Mouse (Mus musculus) hindbrain, embryonic 15.5 days (tissue): ENCODE data around the gene 1700067K01Rik. TPM values are rescaled to one million over a fixed set of nuclear protein-coding genes. Genes with fewer than 3 reads are reported as not detected.

Experiments used
- ATAC-seq: fragments of 200-750 bp; cut with Nextera tagmentation; 2 replicates; pipeline ENCODE4 v1.8.0; 2017; ENCODE audit warnings: low read depth, moderate number of reproducible peaks, moderate TSS enrichment; ENCODE audit not compliant: low FRiP score
- H3K27ac ChIP-seq: fragments of 300-500 bp; sonication (generic); replicated peaks from 2 replicates; pipeline ENCODE4 v1.5.1; 2015; ENCODE audit warnings: mild to moderate bottlenecking, inconsistent platforms
- H3K27me3 ChIP-seq: fragments of 300-500 bp; sonication (generic); 2 replicates; pipeline ENCODE4 v1.6.1; 2015; ENCODE audit warnings: control low read depth, inconsistent platforms
- H3K36me3 ChIP-seq: fragments of 300-500 bp; sonication (generic); 2 replicates; pipeline ENCODE4 v1.6.1; 2015; ENCODE audit warnings: control low read depth, inconsistent platforms
- H3K4me1 ChIP-seq: fragments of 300-500 bp; sonication (generic); replicated peaks from 2 replicates; pipeline ENCODE4 v1.6.1; 2015; ENCODE audit warnings: control low read depth, inconsistent platforms
- H3K4me2 ChIP-seq: fragments of 300-500 bp; sonication (generic); 2 replicates; pipeline ENCODE4 v1.6.1; 2015; ENCODE audit warnings: moderate library complexity, mild to moderate bottlenecking, inconsistent platforms
- H3K4me3 ChIP-seq: fragments of 300-500 bp; sonication (generic); 2 replicates; pipeline ENCODE4 v1.5.1; 2015; ENCODE audit warnings: mild to moderate bottlenecking, inconsistent platforms
- H3K9ac ChIP-seq: fragments of 300-500 bp; sonication (generic); 2 replicates; pipeline ENCODE4 v1.6.1; 2015; ENCODE audit warnings: inconsistent platforms
- H3K9me3 ChIP-seq: fragments of 300-500 bp; sonication (generic); 2 replicates; pipeline ENCODE4 v1.6.1; 2016; ENCODE audit warnings: control low read depth, inconsistent platforms
- WGBS: fragments of 180-500 bp; shearing (Covaris S2); methylation state at CpG from one replicate; pipeline ENCODE4 v1.1.7; 2015; 5-methylcytosine and 5-hydroxymethylcytosine counted together
- polyA plus RNA-seq: library from polyadenylated mRNA; unstranded; fragments of >200 nt; fragmentation: Nextera tagmentation; extraction: Ambion mirVana; gene quantifications from 2 replicates; pipeline ENCODE4 v1.2.1, GENCODE M21; 2015

Gene 1700067K01Rik
- polyA plus RNA-seq, 1 experiment from 2014 or later, result 0.47 TPM

GRCm38 (mm10) chr8:83990170-83990569 lies 11.1 kb upstream of the 1700067K01Rik start:
- Histone ChIP-seq H3K27ac (no peak overlapping the region), H3K4me2 (no peak overlapping the region), H3K4me3 (no peak overlapping the region), H3K9me3 (no peaks in the 10 kb centered on the region), H3K4me1 (no peaks in the 10 kb centered on the region), H3K27me3 (no peaks in the 10 kb centered on the region), H3K9ac (no peak overlapping the region), H3K36me3 (peaks cover 81% of the 10 kb centered on the region)
- ATAC-seq, result no peak
- WGBS, result 94% methylated on average over 14 of the region's 14 CpGs

GRCm38 (mm10) chr8:83992488-83992887 lies 8.8 kb upstream of the 1700067K01Rik start:
- H3K27me3 ChIP-seq, result no peaks in the 10 kb centered on the region
- H3K4me3 ChIP-seq, result no peak overlapping the region
- no peak overlapping the region for H3K9ac ChIP-seq
- no peak overlapping the region for H3K27ac ChIP-seq
- H3K36me3 ChIP-seq, result peaks cover 60% of the 10 kb centered on the region
- H3K4me1 ChIP-seq, result peaks cover 9% of the 10 kb centered on the region
- WGBS, result 83% methylated on average over 2 of the region's 2 CpGs
- no peak for ATAC-seq
- no peaks in the 10 kb centered on the region for H3K9me3 ChIP-seq
- H3K4me2 ChIP-seq, result no peak overlapping the region

GRCm38 (mm10) chr8:83994030-83994429 lies 7.3 kb upstream of the 1700067K01Rik start:
- no peak overlapping the region for H3K4me2 ChIP-seq
- peaks cover 47% of the 10 kb centered on the region for H3K36me3 ChIP-seq
- no peaks in the 10 kb centered on the region for H3K9me3 ChIP-seq
- no peak overlapping the region for H3K27ac ChIP-seq
- WGBS, result 92% methylated on average over 3 of the region's 3 CpGs
- peaks cover 17% of the 10 kb centered on the region for H3K4me1 ChIP-seq
- no peaks in the 10 kb centered on the region for H3K27me3 ChIP-seq
- no peak overlapping the region for H3K4me3 ChIP-seq
- no peak overlapping the region for H3K9ac ChIP-seq
- no peak for ATAC-seq

- ATAC-seq, result no peak; the same call in 1 of the 2 replicates
- Histone ChIP-seq H3K9ac (peak overlapping the region; percentile 81; the same call in 1 of the 2 replicates), H3K4me1 (peaks cover 25% of the 10 kb centered on the region), H3K36me3 (peaks cover 29% of the 10 kb centered on the region), H3K27ac (no peak overlapping the region), H3K4me3 (peak overlapping the region; percentile 74; the same call in 1 of the 2 replicates), H3K9me3 (no peaks in the 10 kb centered on the region), H3K27me3 (peaks cover 6% of the 10 kb centered on the region), H3K4me2 (peak overlapping the region; percentile 92)
- 15% methylated on average over 12 of the region's 12 CpGs for WGBS
These were observed 5.3 kb upstream of the 1700067K01Rik start for GRCm38 (mm10) chr8:83995973-83996372.

- peak overlapping the region; percentile 92 for H3K4me2 ChIP-seq
- no peaks in the 10 kb centered on the region for H3K9me3 ChIP-seq
- ATAC-seq, result peak; percentile 73
- under 1% methylated on average over 51 of the region's 103 CpGs for WGBS
- H3K9ac ChIP-seq, result peak overlapping the region; percentile 81
- H3K36me3 ChIP-seq, result peaks cover 22% of the 10 kb centered on the region
- H3K27me3 ChIP-seq, result peaks cover 14% of the 10 kb centered on the region
- H3K4me1 ChIP-seq, result peaks cover 31% of the 10 kb centered on the region
- peak overlapping the region; percentile 91 for H3K27ac ChIP-seq
- peak overlapping the region; percentile 74 for H3K4me3 ChIP-seq
These were observed 4.5 kb upstream of the 1700067K01Rik start for GRCm38 (mm10) chr8:83996567-83997505.

- Histone ChIP-seq H3K4me1 (peaks cover 31% of the 10 kb centered on the region), H3K36me3 (peaks cover 15% of the 10 kb centered on the region), H3K4me3 (peak within 1 kb of the TSS; percentile 79), H3K9ac (peak within 1 kb of the TSS; percentile 81), H3K4me2 (peak within 1 kb of the TSS; percentile 92), H3K9me3 (no peaks in the 10 kb centered on the region), H3K27ac (peak within 1 kb of the TSS; percentile 91), H3K27me3 (peaks cover 14% of the 10 kb centered on the region)
- WGBS, result under 1% methylated on average over 41 of the region's 112 CpGs
- ATAC-seq, result no peak
These were observed 3.7 kb upstream of the 1700067K01Rik start, which contains the start of gene Samd1 for GRCm38 (mm10) chr8:83997511-83998141. TSS of gene Samd1 (plus strand) at chr8:83997672.

- peak overlapping the region; percentile 92 for H3K4me2 ChIP-seq
- WGBS, result under 1% methylated on average over 89 of the region's 92 CpGs
- H3K9ac ChIP-seq, result peak overlapping the region; percentile 71
- peaks cover 13% of the 10 kb centered on the region for H3K36me3 ChIP-seq
- no peaks in the 10 kb centered on the region for H3K9me3 ChIP-seq
- peak overlapping the region; percentile 79 for H3K4me3 ChIP-seq
- peaks cover 17% of the 10 kb centered on the region for H3K27me3 ChIP-seq
- H3K27ac ChIP-seq, result peak overlapping the region; percentile 86
- H3K4me1 ChIP-seq, result peaks cover 31% of the 10 kb centered on the region
- peak; percentile 6; the same call in 1 of the 2 replicates for ATAC-seq
These were observed 2.9 kb upstream of the 1700067K01Rik start for GRCm38 (mm10) chr8:83998231-83999056.

- WGBS, result 73% methylated on average over 16 of the region's 16 CpGs
- ATAC-seq, result no peak
These were observed 2.1 kb upstream of the 1700067K01Rik start for GRCm38 (mm10) chr8:83999057-83999705.

GRCm38 (mm10) chr8:83999825-84000224 lies 1.5 kb upstream of the 1700067K01Rik start:
- Histone ChIP-seq H3K36me3 (peaks cover 3% of the 10 kb centered on the region; the same call in 1 of the 2 replicates), H3K4me3 (0 out of 2 replicates have a peak overlapping the region, but pooled peaks have one; percentile 79), H3K9me3 (no peaks in the 10 kb centered on the region), H3K4me1 (peaks cover 40% of the 10 kb centered on the region), H3K9ac (no peak overlapping the region), H3K4me2 (peak overlapping the region; percentile 92; the same call in 1 of the 2 replicates), H3K27me3 (peaks cover 17% of the 10 kb centered on the region), H3K27ac (no peak overlapping the region)
- no peak for ATAC-seq
- WGBS, result 93% methylated on average over 2 of the region's 2 CpGs

More at GRCm38 (mm10) chr8:83999057-83999705, 2.1 kb upstream of the 1700067K01Rik start:
- H3K4me1 ChIP-seq, result peaks cover 37% of the 10 kb centered on the region
- peak overlapping the region; percentile 79 for H3K4me3 ChIP-seq
- peaks cover 9% of the 10 kb centered on the region for H3K36me3 ChIP-seq
- H3K27ac ChIP-seq, result no peak overlapping the region
- H3K9me3 ChIP-seq, result no peaks in the 10 kb centered on the region
- peaks cover 17% of the 10 kb centered on the region for H3K27me3 ChIP-seq
- H3K9ac ChIP-seq, result peak overlapping the region; percentile 71
- H3K4me2 ChIP-seq, result peak overlapping the region; percentile 92

GRCm38 (mm10) chr8:84002957-84003611 lies 1.8 kb downstream of the 1700067K01Rik start:
- Histone ChIP-seq H3K4me3 (no peak overlapping the region), H3K4me1 (peaks cover 37% of the 10 kb centered on the region), H3K27ac (no peak overlapping the region), H3K9me3 (no peaks in the 10 kb centered on the region), H3K4me2 (no peak overlapping the region), H3K27me3 (peaks cover 17% of the 10 kb centered on the region), H3K36me3 (no peaks in the 10 kb centered on the region), H3K9ac (no peak overlapping the region)
- no peak for ATAC-seq
- WGBS, result 60% methylated on average over 12 of the region's 12 CpGs
